Mouse (Mus musculus): ENCODE data around the gene Lypd6b.

DNA sequence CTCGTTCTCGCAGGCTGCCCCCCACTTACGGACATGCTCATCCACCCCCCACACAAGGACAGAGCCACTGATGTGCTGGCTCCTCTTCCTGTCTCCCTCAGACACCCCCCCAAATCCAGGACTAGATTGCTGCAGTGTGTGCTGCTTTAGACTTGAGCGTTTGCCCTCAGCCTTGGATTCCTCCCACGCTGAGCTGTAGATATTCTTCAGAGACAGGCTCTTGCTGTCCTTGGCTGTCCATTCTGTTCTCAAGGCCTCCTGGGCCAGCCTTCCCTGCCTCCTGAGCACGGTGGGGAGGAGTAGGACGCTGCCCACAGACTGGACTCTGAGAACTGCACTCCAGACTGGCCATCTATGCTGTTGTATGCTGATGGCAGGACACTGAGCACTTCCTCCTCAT lies 40.5 kb upstream of the Lypd6b start:
- TF ChIP-seq CTCF (IDR thresholded peaks at IDR 0.05; ENCODE audit: borderline replicate concordance, extremely low read depth, insufficient read depth, insufficient read length) = no peak
- TF ChIP-seq POLR2A (IDR thresholded peaks at IDR 0.05; ENCODE audit: borderline replicate concordance, extremely low read depth, insufficient read depth, insufficient read length, poor library complexity, severe bottlenecking) = no peak
